Mouse (Mus musculus) heart, embryonic 16.5 days (tissue): ENCODE results near the gene Rspo3. TPM values are rescaled to one million over a fixed set of nuclear protein-coding genes. Genes with fewer than 3 reads are reported as not detected.

Source experiments
- ATAC-seq: fragments of 200-750 bp; cut with Nextera tagmentation; replicated peaks from 2 replicates; pipeline ENCODE4 v1.8.0; 2017; ENCODE audit warnings: moderate number of reproducible peaks; ENCODE audit not compliant: insufficient read depth, low FRiP score; ENCODE audit errors: extremely low read depth
- H3K27ac ChIP-seq: fragments of 300-500 bp; sonication (generic); 2 replicates; pipeline ENCODE4 v1.5.1; 2014; ENCODE audit warnings: mild to moderate bottlenecking, low read length, control low read depth, moderate library complexity
- H3K27me3 ChIP-seq: fragments of 300-500 bp; sonication (generic); 2 replicates; pipeline ENCODE4 v1.6.1; 2014; ENCODE audit warnings: low read length, mixed read lengths; ENCODE audit not compliant: control insufficient read depth, insufficient read depth
- H3K36me3 ChIP-seq: fragments of 300-500 bp; sonication (generic); 2 replicates; pipeline ENCODE4 v1.6.1; 2014; ENCODE audit not compliant: control insufficient read depth, insufficient read depth
- H3K4me1 ChIP-seq: fragments of 300-500 bp; sonication (generic); 2 replicates; pipeline ENCODE4 v1.6.1; 2014; ENCODE audit warnings: low read length, mixed read lengths; ENCODE audit not compliant: control insufficient read depth, insufficient read depth
- H3K4me2 ChIP-seq: fragments of 300-500 bp; sonication (generic); 2 replicates; pipeline ENCODE4 v1.6.1; 2014; ENCODE audit warnings: low read depth, mild to moderate bottlenecking, control low read depth, low read length
- H3K4me3 ChIP-seq: fragments of 300-500 bp; sonication (generic); 2 replicates; pipeline ENCODE4 v1.5.1; 2014; ENCODE audit warnings: mild to moderate bottlenecking, control low read depth, low read length
- H3K9ac ChIP-seq: fragments of 300-500 bp; sonication (generic); 2 replicates; pipeline ENCODE4 v1.6.1; 2014; ENCODE audit warnings: low read length, control low read depth
- H3K9me3 ChIP-seq: fragments of 300-500 bp; sonication (generic); replicated peaks from 2 replicates; pipeline ENCODE4 v1.6.1; 2016; ENCODE audit warnings: low read length; ENCODE audit not compliant: control insufficient read depth
- WGBS: fragments of 180-500 bp; shearing (Covaris S2); extraction: QIAGEN DNeasy Blood & Tissue Kit; methylation state at CpG from one replicate; pipeline ENCODE4 v1.1.7; 2014; 5-methylcytosine and 5-hydroxymethylcytosine counted together
- polyA plus RNA-seq: library from polyadenylated mRNA; unstranded; fragments of >200 nt; fragmentation: Nextera tagmentation; extraction: Ambion mirVana; gene quantifications from 2 replicates; pipeline ENCODE4 v1.2.1, GENCODE M21; 2015

Gene Rspo3
- polyA plus RNA-seq, 1 experiment from 2014 or later: 3.1 TPM

GRCm38 (mm10) chr10:29533846-29534829 lies 1.5 kb downstream of the Rspo3 start:
- no peak for ATAC-seq
- WGBS: 3% methylated on average over 24 of the region's 24 CpGs

GRCm38 (mm10) chr10:29532821-29533715 lies 2.6 kb downstream of the Rspo3 start:
- Histone ChIP-seq H3K4me1 (peaks cover 12% of the 10 kb centered on the region), H3K27ac (no peak overlapping the region), H3K4me3 (peak overlapping the region; percentile 61), H3K36me3 (no peaks in the 10 kb centered on the region), H3K9me3 (no peaks in the 10 kb centered on the region), H3K27me3 (peaks cover 6% of the 10 kb centered on the region; the same call in 1 of the 2 replicates), H3K4me2 (peak overlapping the region; percentile 84), H3K9ac (no peak overlapping the region)
- 2% methylated on average over 30 of the region's 30 CpGs for WGBS
- ATAC-seq: no peak; the same call in 1 of the 2 replicates

More at GRCm38 (mm10) chr10:29533846-29534829, 1.5 kb downstream of the Rspo3 start:
- Histone ChIP-seq H3K27ac (no peak overlapping the region), H3K36me3 (no peaks in the 10 kb centered on the region), H3K9me3 (no peaks in the 10 kb centered on the region), H3K27me3 (peaks cover 6% of the 10 kb centered on the region; the same call in 1 of the 2 replicates), H3K4me1 (peaks cover 12% of the 10 kb centered on the region), H3K9ac (peak overlapping the region; percentile 21; the same call in 1 of the 2 replicates), H3K4me3 (peak overlapping the region; percentile 61), H3K4me2 (peak overlapping the region; percentile 84)

DNA sequence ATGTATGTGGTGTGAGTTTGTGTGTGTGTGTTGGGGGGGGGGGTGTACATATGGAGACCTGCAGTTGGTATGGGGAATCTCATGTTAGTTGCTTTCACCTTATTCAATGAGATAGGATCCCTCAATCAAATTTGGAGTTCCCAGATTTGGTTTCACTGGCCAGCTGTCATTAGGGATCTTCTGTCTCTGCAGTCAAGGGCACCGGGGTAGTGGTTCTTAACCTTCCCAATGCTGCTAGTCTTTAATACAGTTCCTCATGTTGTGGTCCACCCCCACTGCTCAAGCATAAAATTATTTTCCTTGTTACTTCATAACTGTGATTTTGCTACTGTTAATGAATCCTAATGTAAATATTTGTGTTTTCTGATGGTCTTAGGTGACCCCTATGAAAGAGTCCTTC lies 22.1 kb downstream of the Rspo3 start:
- no peak overlapping the region for H3K27ac ChIP-seq
- no peaks in the 10 kb centered on the region for H3K36me3 ChIP-seq
- 85% methylated on average over 1 of the region's 1 CpGs for WGBS
- no peak overlapping the region for H3K4me2 ChIP-seq
- ATAC-seq: no peak
- no peaks in the 10 kb centered on the region for H3K27me3 ChIP-seq
- no peak overlapping the region for H3K4me3 ChIP-seq
- H3K9ac ChIP-seq: no peak overlapping the region
- H3K9me3 ChIP-seq: no peaks in the 10 kb centered on the region
- no peaks in the 10 kb centered on the region for H3K4me1 ChIP-seq

DNA sequence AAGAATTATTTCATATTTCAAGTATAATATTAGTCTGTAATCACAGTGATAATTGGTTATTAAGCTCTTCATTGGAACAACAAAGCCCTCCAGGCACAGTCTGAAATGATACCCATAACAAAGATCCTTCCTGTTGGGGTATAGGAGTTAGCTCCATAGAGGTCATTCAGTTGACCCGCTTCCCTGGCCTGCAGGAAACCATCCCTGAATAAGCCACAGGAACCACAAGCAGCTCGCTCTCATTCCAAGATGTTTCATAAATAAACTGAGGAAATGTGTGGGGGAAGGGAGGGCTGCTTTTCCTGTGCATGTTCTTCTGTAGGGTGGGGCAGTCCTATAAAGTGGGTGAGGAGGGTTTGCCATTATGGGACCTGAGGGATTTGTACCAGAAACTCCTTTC lies 27.5 kb downstream of the Rspo3 start:
- no peaks in the 10 kb centered on the region for H3K4me1 ChIP-seq
- H3K27me3 ChIP-seq: no peaks in the 10 kb centered on the region
- H3K9ac ChIP-seq: no peak overlapping the region
- H3K36me3 ChIP-seq: no peaks in the 10 kb centered on the region
- H3K4me2 ChIP-seq: no peak overlapping the region
- H3K27ac ChIP-seq: no peak overlapping the region
- no peak overlapping the region for H3K4me3 ChIP-seq
- WGBS: 67% methylated on average over 2 of the region's 2 CpGs
- ATAC-seq: no peak
- no peaks in the 10 kb centered on the region for H3K9me3 ChIP-seq

GRCm38 (mm10) chr10:29497205-29497822 lies 38.4 kb downstream of the Rspo3 start:
- Histone ChIP-seq H3K4me3 (no peak overlapping the region), H3K36me3 (no peaks in the 10 kb centered on the region), H3K9me3 (no peaks in the 10 kb centered on the region), H3K4me2 (no peak overlapping the region), H3K9ac (no peak overlapping the region), H3K27ac (no peak overlapping the region), H3K4me1 (no peaks in the 10 kb centered on the region), H3K27me3 (no peaks in the 10 kb centered on the region)
- 70% methylated on average over 3 of the region's 3 CpGs for WGBS
- no peak for ATAC-seq

GRCm38 (mm10) chr10:29493996-29494395 lies 41.7 kb downstream of the Rspo3 start:
- Histone ChIP-seq H3K4me1 (no peaks in the 10 kb centered on the region), H3K4me3 (no peak overlapping the region), H3K36me3 (no peaks in the 10 kb centered on the region), H3K9me3 (no peaks in the 10 kb centered on the region), H3K27me3 (no peaks in the 10 kb centered on the region), H3K9ac (no peak overlapping the region), H3K27ac (no peak overlapping the region), H3K4me2 (no peak overlapping the region)
- WGBS: 74% methylated on average over 1 of the region's 1 CpGs
- ATAC-seq: no peak

DNA sequence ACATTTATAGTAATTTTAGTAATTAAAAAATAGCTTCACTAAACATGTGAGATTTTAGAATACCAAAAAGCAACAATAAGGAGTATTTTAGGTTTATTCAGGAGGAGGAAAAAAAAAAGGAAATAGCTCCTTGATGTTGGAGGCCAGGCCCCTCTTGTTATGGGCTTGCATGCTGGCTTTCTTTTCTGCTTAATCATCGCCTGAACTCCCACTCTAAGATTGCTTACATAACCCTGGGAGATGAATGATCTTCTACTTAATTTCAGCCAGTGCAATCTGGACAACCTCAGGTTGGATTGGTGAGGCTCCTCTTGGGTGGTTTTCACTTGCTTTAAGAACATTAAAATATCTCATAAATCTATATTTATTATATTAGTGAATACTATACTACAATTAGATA lies 54.7 kb downstream of the Rspo3 start:
- H3K9ac ChIP-seq: no peak overlapping the region
- no peaks in the 10 kb centered on the region for H3K4me1 ChIP-seq
- no peak overlapping the region for H3K4me2 ChIP-seq
- no peak overlapping the region for H3K4me3 ChIP-seq
- H3K27me3 ChIP-seq: no peaks in the 10 kb centered on the region
- no peak overlapping the region for H3K27ac ChIP-seq
- WGBS: 56% methylated on average over 1 of the region's 1 CpGs
- ATAC-seq: no peak
- H3K36me3 ChIP-seq: no peaks in the 10 kb centered on the region
- no peaks in the 10 kb centered on the region for H3K9me3 ChIP-seq

- no peak overlapping the region for H3K4me3 ChIP-seq
- H3K4me1 ChIP-seq: no peaks in the 10 kb centered on the region
- H3K27ac ChIP-seq: no peak overlapping the region
- H3K36me3 ChIP-seq: no peaks in the 10 kb centered on the region
- no peaks in the 10 kb centered on the region for H3K9me3 ChIP-seq
- WGBS: 46% methylated on average over 3 of the region's 3 CpGs
- ATAC-seq: no peak
- no peaks in the 10 kb centered on the region for H3K27me3 ChIP-seq
- H3K9ac ChIP-seq: no peak overlapping the region
- no peak overlapping the region for H3K4me2 ChIP-seq
These were observed 56.3 kb downstream of the Rspo3 start for GRCm38 (mm10) chr10:29479401-29479800.
